Mouse (Mus musculus): ENCODE results near the gene Dpep3. TPM values are rescaled to one million over a fixed set of nuclear protein-coding genes. Genes with fewer than 3 reads are reported as not detected.
A peak's percentile ranks its signal among the peaks of the same experiment; 100 is the strongest.

Dpep3 gene
- total and polyA plus RNA-seq, 2 experiments from 2014 or later, result not detected

DNA sequence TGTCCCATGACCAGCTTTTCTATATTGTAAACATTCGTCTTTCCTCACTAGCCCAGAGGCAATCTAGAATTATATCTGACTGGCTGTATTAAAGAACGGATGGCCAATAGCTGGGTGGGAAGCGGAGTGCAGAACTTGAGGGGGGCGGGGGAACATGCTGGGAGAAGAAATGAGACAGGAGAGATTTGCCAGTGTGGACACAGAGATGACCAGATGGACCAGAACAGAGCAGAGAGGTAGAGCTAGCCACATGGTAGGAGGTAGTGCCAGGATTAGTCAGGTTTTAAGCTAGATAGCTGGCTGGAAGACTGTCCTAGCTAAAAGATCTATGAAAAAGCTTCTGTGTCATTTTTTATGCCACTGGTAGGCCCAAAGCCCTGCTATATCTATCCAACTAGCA is 22.7 kb upstream of the Dpep3 start:
- DNase-seq (ENCODE audit: low spot score) (no peak), ATAC-seq (no peak)
- no peak overlapping the region for H3K27ac ChIP-seq
- H3K4me2 ChIP-seq (ENCODE audit: low read depth, low read length), result no peak overlapping the region
- 81% methylated on average over 4 of the region's 4 CpGs for WGBS
- no peaks in the 10 kb centered on the region for H3K27me3 ChIP-seq (ENCODE audit: insufficient read depth, low read length)
- no peak overlapping the region for H3K9ac ChIP-seq (replicated peaks; ENCODE audit: low read length)
- no peak for TF ChIP-seq CTCF (IDR thresholded peaks at IDR 0.05; ENCODE audit: low read depth)
- H3K4me1 ChIP-seq (ENCODE audit: insufficient read depth, low read length), result no peaks in the 10 kb centered on the region
- no peaks in the 10 kb centered on the region for H3K36me3 ChIP-seq (ENCODE audit: insufficient read depth, low read length)
- no peak overlapping the region for H3K4me3 ChIP-seq (ENCODE audit: low read length)
- no peaks in the 10 kb centered on the region for H3K9me3 ChIP-seq (ENCODE audit: low read length)

- H3K36me3 ChIP-seq (ENCODE audit: insufficient read depth, low read length), result no peaks in the 10 kb centered on the region
- no peak overlapping the region for H3K4me2 ChIP-seq (ENCODE audit: low read depth, low read length)
- no peaks in the 10 kb centered on the region for H3K27me3 ChIP-seq (ENCODE audit: insufficient read depth, low read length)
- no peak for TF ChIP-seq CTCF (IDR thresholded peaks at IDR 0.05; ENCODE audit: low read depth)
- DNase-seq (ENCODE audit: low spot score) (no peak), ATAC-seq (no peak)
- H3K9ac ChIP-seq (replicated peaks; ENCODE audit: low read length), result no peak overlapping the region
- H3K4me3 ChIP-seq (ENCODE audit: low read length), result no peak overlapping the region
- H3K27ac ChIP-seq, result no peak overlapping the region
- no peaks in the 10 kb centered on the region for H3K4me1 ChIP-seq (ENCODE audit: insufficient read depth, low read length)
- H3K9me3 ChIP-seq (ENCODE audit: low read length), result no peaks in the 10 kb centered on the region
- 89% methylated on average over 2 of the region's 2 CpGs for WGBS
Observed at GRCm38 (mm10) chr8:105998971-105999370, 19.7 kb upstream of the Dpep3 start.

- no peaks in the 10 kb centered on the region for H3K36me3 ChIP-seq (ENCODE audit: insufficient read depth, low read length)
- ATAC-seq, result no peak
- WGBS, result 69% methylated on average over 7 of the region's 7 CpGs
- H3K4me2 ChIP-seq (ENCODE audit: low read depth, low read length), result no peak overlapping the region
- no peaks in the 10 kb centered on the region for H3K9me3 ChIP-seq (ENCODE audit: low read length)
- H3K27ac ChIP-seq, result no peak overlapping the region
- no peak overlapping the region for H3K4me3 ChIP-seq (ENCODE audit: low read length)
- H3K4me1 ChIP-seq (ENCODE audit: insufficient read depth, low read length), result no peaks in the 10 kb centered on the region
- H3K27me3 ChIP-seq (ENCODE audit: insufficient read depth, low read length), result no peaks in the 10 kb centered on the region
- H3K9ac ChIP-seq (replicated peaks; ENCODE audit: low read length), result no peak overlapping the region
- no peak for TF ChIP-seq CTCF (IDR thresholded peaks at IDR 0.05; ENCODE audit: low read depth)
- DNase-seq (ENCODE audit: low spot score), result no peak
Observed at GRCm38 (mm10) chr8:105996359-105996758, 17.1 kb upstream of the Dpep3 start.

- H3K27ac ChIP-seq, result no peak overlapping the region
- H3K4me2 ChIP-seq (ENCODE audit: low read depth, low read length), result no peak overlapping the region
- H3K36me3 ChIP-seq (ENCODE audit: insufficient read depth, low read length), result no peaks in the 10 kb centered on the region
- H3K9ac ChIP-seq (replicated peaks; ENCODE audit: low read length), result no peak overlapping the region
- no peak overlapping the region for H3K4me3 ChIP-seq (ENCODE audit: low read length)
- H3K9me3 ChIP-seq (ENCODE audit: low read length), result no peaks in the 10 kb centered on the region
- ATAC-seq, result no peak
- TF ChIP-seq CTCF (IDR thresholded peaks at IDR 0.05; ENCODE audit: low read depth), result no peak
- H3K27me3 ChIP-seq (ENCODE audit: insufficient read depth, low read length), result no peaks in the 10 kb centered on the region
- DNase-seq (ENCODE audit: low spot score), result no peak
- no peaks in the 10 kb centered on the region for H3K4me1 ChIP-seq (ENCODE audit: insufficient read depth, low read length)
- WGBS, result 60% methylated on average over 4 of the region's 4 CpGs
Observed at GRCm38 (mm10) chr8:105993226-105993625, 14.0 kb upstream of the Dpep3 start.

- Histone ChIP-seq H3K4me1 (ENCODE audit: insufficient read depth, low read length) (no peaks in the 10 kb centered on the region), H3K9me3 (ENCODE audit: low read length) (no peaks in the 10 kb centered on the region), H3K9ac (replicated peaks; ENCODE audit: low read length) (no peak overlapping the region), H3K4me2 (ENCODE audit: low read depth, low read length) (no peak overlapping the region), H3K4me3 (ENCODE audit: low read length) (no peak overlapping the region), H3K27me3 (ENCODE audit: insufficient read depth, low read length) (no peaks in the 10 kb centered on the region), H3K27ac (no peak overlapping the region), H3K36me3 (ENCODE audit: insufficient read depth, low read length) (no peaks in the 10 kb centered on the region)
- no peak for ATAC-seq
- 74% methylated on average over 4 of the region's 5 CpGs for WGBS
- DNase-seq (ENCODE audit: low spot score), result no peak
- TF ChIP-seq CTCF (IDR thresholded peaks at IDR 0.05; ENCODE audit: low read depth), result no peak
Observed at GRCm38 (mm10) chr8:105992499-105992898, 13.3 kb upstream of the Dpep3 start.

- H3K9ac ChIP-seq (replicated peaks; ENCODE audit: low read length), result no peak overlapping the region
- TF ChIP-seq CTCF (IDR thresholded peaks at IDR 0.05; ENCODE audit: low read depth), result no peak
- DNase-seq (ENCODE audit: low spot score) (no peak), ATAC-seq (no peak)
- no peaks in the 10 kb centered on the region for H3K9me3 ChIP-seq (ENCODE audit: low read length)
- no peak overlapping the region for H3K4me2 ChIP-seq (ENCODE audit: low read depth, low read length)
- no peaks in the 10 kb centered on the region for H3K27me3 ChIP-seq (ENCODE audit: insufficient read depth, low read length)
- no peak overlapping the region for H3K4me3 ChIP-seq (ENCODE audit: low read length)
- H3K27ac ChIP-seq, result no peak overlapping the region
- 87% methylated on average over 2 of the region's 2 CpGs for WGBS
- H3K4me1 ChIP-seq (ENCODE audit: insufficient read depth, low read length), result no peaks in the 10 kb centered on the region
- no peaks in the 10 kb centered on the region for H3K36me3 ChIP-seq (ENCODE audit: insufficient read depth, low read length)
Observed at GRCm38 (mm10) chr8:105991546-105991945, 12.3 kb upstream of the Dpep3 start.

DNA sequence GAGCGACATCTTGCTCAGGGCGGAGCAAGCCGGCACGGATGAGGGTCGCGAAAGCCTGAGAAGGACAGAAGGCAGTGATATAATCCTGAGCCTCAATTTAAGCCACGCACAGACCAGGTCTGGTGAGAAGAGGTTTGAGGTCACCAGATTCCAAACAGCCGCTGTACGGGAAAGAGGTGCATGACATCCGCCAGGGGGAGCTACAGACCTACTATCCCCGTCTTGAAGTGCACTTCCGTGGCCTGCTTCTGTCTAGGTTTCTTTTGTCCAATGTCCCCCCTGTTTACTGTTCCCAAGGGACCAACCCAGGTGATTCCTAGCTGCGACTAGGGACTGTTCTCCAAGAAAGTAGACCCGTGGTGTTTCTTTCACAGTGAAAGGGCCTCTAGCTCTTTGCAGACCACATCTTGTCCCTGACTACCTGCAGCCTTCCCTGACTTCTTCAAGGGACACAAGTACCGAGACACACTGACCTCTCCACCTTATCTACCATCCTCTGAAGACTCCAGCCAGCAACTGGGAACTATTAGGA is 11.7 kb upstream of the Dpep3 start, which contains the start of gene Dus2:
TSS of gene Dus2 (plus strand) at position 482 of the 532 bp plus-strand sequence.
- Histone ChIP-seq H3K27ac (no peak within 1 kb of the TSS), H3K27me3 (ENCODE audit: insufficient read depth, low read length) (no peaks in the 10 kb centered on the region), H3K4me1 (ENCODE audit: insufficient read depth, low read length) (no peaks in the 10 kb centered on the region), H3K4me3 (ENCODE audit: low read length) (no peak within 1 kb of the TSS), H3K36me3 (ENCODE audit: insufficient read depth, low read length) (no peaks in the 10 kb centered on the region), H3K9ac (replicated peaks; ENCODE audit: low read length) (no peak within 1 kb of the TSS), H3K9me3 (ENCODE audit: low read length) (no peaks in the 10 kb centered on the region), H3K4me2 (ENCODE audit: low read depth, low read length) (no peak within 1 kb of the TSS)
- peak; percentile 78 for ATAC-seq
- peak; percentile 86 for DNase-seq (ENCODE audit: low spot score)
- peak; percentile 90 for TF ChIP-seq CTCF (IDR thresholded peaks at IDR 0.05; ENCODE audit: low read depth)
- 10% methylated on average over 15 of the region's 15 CpGs for WGBS

Data from hindbrain, postnatal 0 days (tissue).